Mouse (Mus musculus) kidney, adult 9 months (tissue): ENCODE measurements around the gene Slc4a4.

ENCODE experiments used
- DNase-seq: peaks from one replicate; pipeline ENCODE4 v3.0.0; 2022

Gene Slc4a4

DNA sequence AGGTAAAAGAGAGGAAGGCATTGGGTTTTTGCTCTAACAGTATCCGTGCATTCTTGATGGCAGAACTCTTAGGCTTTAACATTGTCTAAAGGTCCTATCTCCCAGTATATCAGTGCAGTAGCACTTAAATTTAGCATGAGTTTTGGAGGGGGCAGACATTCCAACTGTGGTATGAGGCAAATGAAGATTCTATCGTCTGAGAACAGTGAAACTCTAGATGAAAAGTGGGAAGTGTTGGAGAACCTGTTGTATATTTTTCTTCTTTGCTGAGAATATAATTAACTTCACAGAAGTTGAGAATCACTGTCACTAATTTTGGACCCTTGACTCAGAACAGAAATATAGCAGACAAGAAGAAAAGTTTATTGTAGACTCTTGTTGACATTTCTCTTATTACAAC, 128.2 kb downstream of the Slc4a4 start:
- no peak for DNase-seq

DNA sequence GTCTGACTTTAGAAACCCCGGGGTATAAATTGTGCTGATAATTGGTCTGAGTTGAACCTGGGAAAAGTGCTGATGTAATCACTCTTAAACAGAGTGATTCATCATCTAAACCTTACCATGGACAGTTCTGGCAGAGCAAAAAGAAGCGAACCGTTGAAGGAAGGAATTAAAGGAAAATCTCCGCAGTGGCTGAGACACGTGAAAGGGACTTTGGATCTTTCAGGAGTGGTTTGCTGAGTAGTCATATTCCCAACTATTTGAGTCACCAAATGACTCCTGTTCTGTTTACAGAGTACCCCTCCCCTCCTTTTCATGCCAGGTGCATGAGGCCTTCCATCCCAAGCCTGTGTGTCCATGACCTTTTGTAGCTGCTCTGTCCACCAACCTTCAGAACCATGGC, 129.3 kb downstream of the Slc4a4 start:
- peak; percentile 83 for DNase-seq

- DNase-seq, result peak; percentile 53
Measured at GRCm38 (mm10) chr5:89018537-89018936, 131.9 kb downstream of the Slc4a4 start.

GRCm38 (mm10) chr5:89024413-89024812, 137.8 kb downstream of the Slc4a4 start:
- no peak for DNase-seq

GRCm38 (mm10) chr5:89027518-89028085, 141.0 kb downstream of the Slc4a4 start:
- DNase-seq, result peak; percentile 96

DNA sequence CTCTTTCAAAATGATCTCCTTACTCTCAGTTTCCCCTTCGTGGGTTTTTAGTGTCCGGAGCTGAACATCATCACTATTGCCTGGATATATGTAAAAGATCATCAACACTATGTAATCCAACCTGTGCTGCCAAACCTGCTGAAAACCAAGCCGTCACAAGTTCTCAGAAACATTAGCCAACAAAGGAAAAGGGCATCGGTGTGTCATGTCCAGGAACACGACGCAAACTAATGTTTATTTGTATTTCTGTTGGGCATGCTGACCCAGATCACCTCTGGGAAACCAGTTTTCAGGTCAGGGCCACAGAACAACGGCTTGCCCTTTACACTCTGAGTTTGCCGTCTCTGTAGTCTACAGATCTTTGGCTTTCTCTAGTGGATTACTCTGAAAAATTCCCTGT, 146.0 kb downstream of the Slc4a4 start:
- DNase-seq, result peak; percentile 37

- peak; percentile 46 for DNase-seq
Measured at GRCm38 (mm10) chr5:89033256-89033655, 146.6 kb downstream of the Slc4a4 start.

DNA sequence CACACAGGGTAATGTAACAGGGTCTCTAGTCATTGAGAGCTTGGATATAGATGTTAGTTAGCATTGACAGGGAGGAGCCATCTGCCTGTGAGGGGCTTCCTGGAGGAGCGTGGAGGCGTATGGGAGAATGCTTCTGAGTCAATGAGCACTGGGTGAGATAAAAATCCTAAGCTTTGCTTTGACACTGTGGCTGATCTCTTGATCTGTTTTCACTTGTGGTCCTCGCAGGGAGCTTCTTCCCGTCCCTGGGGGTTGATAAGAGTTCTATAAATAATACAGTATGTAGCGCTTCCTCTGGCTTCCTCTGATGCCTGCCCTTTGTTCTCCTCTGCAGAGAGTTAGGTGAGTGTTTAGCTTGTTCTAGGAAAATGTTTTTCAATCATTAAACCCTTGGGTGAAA, 149.5 kb downstream of the Slc4a4 start:
- no peak for DNase-seq

GRCm38 (mm10) chr5:89040814-89041213, 154.2 kb downstream of the Slc4a4 start:
- no peak for DNase-seq

DNA sequence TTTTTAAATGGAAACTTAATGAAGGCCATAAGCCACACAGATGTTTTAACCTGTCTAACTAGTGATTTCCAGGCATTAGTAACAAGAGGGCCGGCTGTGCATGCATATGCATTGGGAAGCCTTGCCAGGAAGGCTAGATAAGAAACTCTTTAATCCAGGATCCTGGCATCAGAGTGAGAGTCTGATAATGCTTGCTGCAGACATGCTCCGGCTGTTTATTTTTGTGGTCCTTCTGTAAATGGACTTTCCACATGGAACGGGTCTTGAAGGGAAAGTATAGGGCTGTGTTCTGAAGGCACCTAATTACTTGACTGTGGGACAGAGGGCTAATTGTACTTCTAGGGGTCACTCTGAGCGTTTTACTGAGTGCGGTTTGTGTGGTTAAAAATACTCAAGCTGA, 157.2 kb downstream of the Slc4a4 start:
- no peak for DNase-seq

DNA sequence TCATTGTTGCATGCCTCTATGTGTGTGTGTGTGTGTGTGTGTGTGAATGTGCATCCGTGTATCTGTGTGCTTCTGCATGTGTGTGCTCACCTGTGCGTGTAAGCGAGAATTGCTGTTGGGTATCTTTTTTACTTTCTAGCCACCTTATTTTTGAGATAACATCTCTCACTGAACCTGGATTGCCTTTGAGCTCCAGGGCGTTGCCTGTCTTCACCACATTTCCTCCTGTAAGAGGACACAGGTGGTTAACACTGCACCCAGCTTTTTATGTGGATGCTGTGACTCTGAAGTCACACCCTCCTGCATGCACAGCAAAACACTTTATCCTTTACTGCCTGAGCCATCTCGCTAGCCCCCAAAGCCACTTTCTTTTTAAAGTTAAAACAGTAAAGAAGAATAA, 158.2 kb downstream of the Slc4a4 start:
- no peak for DNase-seq

- DNase-seq, result no peak
Measured at GRCm38 (mm10) chr5:89051577-89051976, 165.0 kb downstream of the Slc4a4 start.

GRCm38 (mm10) chr5:89052230-89052629, 165.6 kb downstream of the Slc4a4 start:
- no peak for DNase-seq

DNA sequence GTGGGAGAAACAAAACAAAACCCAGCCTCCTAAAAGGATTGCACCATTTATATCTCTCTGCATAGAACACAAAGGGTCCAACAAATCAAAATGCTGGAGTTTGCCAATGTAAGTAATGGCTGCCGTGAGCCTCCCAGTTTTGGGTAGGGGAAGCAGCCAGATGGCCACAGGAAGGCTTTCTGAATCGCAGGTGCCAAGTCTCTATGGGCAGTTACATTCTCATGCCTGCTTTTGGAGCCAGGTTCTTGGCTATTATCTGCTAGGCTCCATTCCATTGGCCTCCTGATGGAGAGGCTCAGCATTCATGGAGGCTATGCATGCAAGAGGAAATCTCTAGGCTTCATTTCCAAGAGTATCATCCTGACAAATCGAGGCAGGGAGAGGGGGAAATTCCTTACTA, 169.0 kb downstream of the Slc4a4 start:
- no peak for DNase-seq

DNA sequence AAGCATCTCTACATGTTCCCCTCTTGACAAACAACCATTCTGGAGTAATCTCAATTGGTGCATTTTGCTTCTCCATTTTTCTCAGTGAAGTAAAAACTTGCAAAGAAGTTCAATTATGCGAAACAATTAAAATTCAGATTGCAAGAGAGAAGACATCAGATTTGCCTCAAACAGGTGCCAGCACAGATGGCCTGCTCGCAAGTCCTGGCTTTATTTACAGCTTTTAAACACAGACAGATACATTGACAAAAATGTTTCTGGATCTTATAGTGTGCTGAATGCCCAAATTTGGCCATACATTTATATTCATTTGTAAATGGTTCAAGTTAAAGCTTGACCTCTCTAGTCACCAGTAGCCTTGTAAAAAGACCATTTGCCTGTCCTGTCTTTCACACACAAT, 169.8 kb downstream of the Slc4a4 start:
- DNase-seq, result no peak

- no peak for DNase-seq
Measured at GRCm38 (mm10) chr5:89061097-89061496, 174.5 kb downstream of the Slc4a4 start.

DNA sequence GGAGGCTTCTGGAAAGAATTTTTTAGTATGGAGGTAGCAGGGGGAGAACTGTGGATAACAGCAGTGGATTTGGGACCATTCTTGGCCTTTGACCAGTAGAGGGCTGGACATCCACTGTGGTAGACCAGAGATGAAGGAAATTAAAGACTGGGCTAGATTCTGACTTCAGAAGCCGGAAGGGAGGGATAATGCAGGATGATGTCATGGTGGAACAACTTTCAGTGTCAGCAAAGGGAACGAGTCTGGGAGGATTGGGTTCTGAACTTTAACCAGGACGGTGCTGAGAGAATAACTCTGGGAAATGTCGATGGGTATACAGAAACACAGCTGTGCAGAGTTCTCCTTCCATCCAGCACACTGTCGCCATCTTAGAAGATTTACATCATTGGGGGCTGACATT, 175.7 kb downstream of the Slc4a4 start:
- peak; percentile 54 for DNase-seq

- DNase-seq, result peak; percentile 89
Measured at GRCm38 (mm10) chr5:89067111-89067510, 180.5 kb downstream of the Slc4a4 start.

GRCm38 (mm10) chr5:89068072-89068471, 181.5 kb downstream of the Slc4a4 start:
- no peak for DNase-seq

- DNase-seq, result peak; percentile 59
Measured at GRCm38 (mm10) chr5:89070051-89070450, 183.4 kb downstream of the Slc4a4 start.

GRCm38 (mm10) chr5:89071957-89072356, 185.3 kb downstream of the Slc4a4 start:
- no peak for DNase-seq

DNA sequence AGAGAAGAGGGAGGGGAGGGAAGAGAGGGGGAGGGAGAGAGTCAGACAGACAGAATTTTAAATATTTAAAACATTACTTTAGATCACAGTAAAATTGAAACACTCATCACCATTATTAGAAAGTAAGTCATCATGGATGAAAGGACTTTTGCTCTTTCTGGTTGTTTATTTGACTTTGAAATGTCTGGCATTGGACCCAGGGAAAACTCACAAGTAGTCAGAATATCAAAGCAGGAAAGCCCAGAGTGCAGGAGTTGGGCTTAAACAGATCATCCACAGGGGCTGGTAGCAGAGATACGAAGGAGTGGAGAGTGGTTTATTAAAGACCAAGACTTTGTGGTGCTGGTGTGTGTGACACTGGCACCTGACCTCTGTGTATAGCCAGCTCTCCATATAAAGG, 191.1 kb downstream of the Slc4a4 start:
- DNase-seq, result no peak

- peak; percentile 85 for DNase-seq
Measured at GRCm38 (mm10) chr5:89083476-89083875, 196.9 kb downstream of the Slc4a4 start.

GRCm38 (mm10) chr5:89087916-89088315, 201.3 kb downstream of the Slc4a4 start:
- DNase-seq, result no peak

- DNase-seq, result no peak
Measured at GRCm38 (mm10) chr5:89088462-89088861, 201.8 kb downstream of the Slc4a4 start.

DNA sequence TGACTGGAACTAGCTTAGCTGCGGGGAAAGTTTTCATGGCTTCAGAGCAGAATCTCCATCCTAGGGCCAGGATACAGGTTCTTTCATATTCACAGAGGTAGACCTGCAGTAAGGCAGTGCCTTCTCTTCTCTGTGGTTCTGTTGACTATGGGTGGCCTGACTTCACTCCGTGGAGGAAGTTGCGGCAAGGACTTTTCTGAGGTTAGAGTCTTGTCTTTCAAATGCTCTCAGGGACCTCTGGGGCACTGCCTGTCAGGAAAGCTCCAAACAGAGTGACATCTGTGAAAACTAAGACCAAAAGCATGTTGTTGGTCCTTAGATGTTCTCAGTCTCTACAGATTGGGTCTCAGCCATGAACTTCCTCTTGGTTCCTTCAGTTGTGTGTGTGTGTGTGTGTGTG, 203.5 kb downstream of the Slc4a4 start:
- no peak for DNase-seq
